Mouse (Mus musculus) ovary, adult 18-20 months (tissue): ENCODE measurements around the gene Mlxipl.
A peak's percentile ranks its signal among the peaks of the same experiment; 100 is the strongest.

Source experiments
- DNase-seq: peaks from one replicate; pipeline ENCODE4 v3.0.0; 2022; ENCODE audit warnings: low spot score, mixed read lengths

Mlxipl gene

DNA sequence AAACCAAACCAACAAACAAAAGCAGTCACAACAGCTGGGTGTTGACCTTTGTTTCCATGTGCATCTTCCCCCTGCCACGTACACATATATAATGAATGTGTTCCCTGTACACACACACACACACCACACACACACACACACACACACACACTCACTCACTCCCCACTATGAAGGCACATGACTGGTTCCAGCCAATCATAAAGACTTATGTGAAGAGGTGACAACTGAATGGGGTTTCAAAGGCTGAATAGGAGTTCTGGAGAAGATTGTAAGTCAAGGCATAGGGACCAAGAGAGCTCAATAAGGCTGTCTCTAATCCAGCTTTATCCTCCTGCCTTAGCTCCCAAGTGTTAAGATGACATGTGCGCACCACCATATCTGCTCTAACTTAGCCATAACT is 10.1 kb upstream of the Mlxipl start:
- no peak for DNase-seq

DNA sequence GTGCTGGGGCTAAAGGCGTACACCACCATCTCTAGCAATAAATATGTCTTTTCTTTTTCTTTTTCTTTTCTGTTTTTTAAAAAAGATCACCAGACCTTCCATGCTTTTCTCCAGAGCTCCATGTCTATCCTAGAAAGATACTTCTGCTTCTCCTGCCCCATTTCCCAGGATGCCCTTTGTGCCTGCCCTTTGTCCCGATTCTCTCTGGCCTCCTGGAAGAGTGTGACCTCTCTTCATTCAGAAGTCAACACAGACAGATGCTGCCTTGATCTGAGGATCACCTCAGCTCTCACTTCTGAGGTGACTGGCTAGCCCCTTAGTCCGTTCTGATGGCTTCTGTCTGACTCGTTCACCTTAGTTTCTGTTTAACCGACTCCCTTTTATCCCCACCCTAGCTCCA is 9.2 kb upstream of the Mlxipl start:
- no peak for DNase-seq

DNA sequence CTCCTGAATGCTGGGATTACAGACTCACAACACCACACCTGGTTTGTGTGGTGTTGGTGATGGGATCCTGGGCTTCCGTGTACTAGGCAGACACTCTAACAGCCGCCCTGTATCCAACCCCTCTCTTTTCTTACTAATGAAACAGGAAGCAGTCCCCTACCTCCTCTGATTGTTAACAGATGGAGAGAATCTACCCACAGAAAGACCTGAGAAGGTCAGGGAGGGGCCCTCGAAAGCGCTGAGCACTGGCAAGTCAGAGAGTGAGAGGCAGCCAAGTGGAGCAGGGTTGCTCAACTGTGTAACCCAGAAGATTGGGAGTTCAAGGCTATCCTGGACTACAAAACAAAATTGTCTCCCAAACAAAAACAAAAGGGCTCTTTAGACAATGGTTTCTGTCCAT is 2.8 kb upstream of the Mlxipl start:
- DNase-seq = no peak

DNA sequence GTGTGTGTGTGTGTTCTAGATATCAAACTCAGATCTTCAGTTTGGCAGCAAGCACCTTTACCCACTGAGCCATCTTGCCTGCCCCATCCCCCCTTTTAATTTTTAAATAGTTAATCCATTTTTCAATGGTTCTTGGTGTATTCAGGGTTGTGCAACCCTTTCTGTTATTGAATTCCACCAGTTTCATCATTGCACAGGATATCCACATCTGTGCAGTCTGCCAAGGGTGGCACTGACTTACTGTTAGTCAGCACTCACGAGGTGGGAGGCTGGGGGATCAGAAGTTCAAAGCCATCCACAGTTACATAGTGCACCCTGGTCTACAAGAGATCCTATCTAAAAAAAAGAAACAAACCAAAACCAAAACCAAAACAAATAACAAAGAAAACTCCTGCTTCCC is 11.3 kb downstream of the Mlxipl start:
- DNase-seq = no peak

DNA sequence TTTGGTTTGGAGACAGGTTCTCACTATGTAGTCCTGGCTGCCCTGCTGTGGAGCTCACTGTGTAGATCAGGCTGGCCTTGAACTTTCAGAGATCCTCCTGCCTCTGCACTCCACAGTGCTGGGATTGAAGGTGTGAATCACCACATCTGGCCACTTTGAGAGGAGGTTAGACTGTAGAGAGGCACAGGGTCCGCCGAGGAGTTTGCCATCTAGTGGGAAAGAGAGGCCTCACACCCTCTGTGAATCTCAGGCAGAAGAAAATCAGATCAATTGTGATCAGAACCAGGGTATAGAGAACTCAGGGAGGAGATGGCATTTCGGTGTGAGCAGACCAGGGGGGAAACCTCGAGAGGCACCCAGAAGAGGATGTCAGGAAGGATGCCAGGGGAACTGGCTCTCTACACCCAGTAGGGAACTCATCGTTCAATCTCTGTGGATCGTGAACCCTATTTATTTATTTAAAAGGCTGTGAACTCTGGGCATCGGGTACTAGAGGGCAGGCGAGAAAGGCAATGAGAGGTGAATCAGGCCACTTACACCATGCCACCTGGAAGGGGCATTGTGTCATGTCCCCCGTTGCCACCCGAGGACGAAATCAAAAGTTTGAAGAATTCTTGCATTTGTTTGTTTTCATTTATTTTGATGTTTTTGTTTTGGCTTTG is 14.4 kb downstream of the Mlxipl start:
- no peak for DNase-seq

DNA sequence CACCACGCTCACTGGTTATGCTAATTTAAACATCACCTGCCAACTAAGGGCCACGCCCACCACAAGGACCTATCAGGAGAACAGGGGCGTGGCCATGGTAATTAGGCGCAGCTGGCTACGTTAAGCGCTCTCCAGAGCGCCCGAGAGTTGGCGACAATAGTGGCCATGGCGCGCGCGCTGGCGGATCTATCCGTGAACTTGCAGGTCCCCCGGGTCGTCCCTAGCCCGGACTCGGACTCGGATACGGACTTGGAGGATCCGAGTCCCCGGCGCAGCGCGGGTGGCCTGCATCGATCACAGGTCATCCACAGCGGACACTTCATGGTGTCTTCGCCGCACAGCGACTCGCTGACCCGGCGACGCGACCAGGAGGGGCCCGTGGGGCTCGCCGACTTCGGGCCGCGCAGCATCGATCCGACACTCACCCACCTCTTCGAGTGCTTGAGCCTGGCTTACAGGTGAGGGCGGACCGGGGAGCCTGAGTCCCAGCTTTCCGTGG is 17.1 kb downstream of the Mlxipl start:
- peak; percentile 81 for DNase-seq

DNA sequence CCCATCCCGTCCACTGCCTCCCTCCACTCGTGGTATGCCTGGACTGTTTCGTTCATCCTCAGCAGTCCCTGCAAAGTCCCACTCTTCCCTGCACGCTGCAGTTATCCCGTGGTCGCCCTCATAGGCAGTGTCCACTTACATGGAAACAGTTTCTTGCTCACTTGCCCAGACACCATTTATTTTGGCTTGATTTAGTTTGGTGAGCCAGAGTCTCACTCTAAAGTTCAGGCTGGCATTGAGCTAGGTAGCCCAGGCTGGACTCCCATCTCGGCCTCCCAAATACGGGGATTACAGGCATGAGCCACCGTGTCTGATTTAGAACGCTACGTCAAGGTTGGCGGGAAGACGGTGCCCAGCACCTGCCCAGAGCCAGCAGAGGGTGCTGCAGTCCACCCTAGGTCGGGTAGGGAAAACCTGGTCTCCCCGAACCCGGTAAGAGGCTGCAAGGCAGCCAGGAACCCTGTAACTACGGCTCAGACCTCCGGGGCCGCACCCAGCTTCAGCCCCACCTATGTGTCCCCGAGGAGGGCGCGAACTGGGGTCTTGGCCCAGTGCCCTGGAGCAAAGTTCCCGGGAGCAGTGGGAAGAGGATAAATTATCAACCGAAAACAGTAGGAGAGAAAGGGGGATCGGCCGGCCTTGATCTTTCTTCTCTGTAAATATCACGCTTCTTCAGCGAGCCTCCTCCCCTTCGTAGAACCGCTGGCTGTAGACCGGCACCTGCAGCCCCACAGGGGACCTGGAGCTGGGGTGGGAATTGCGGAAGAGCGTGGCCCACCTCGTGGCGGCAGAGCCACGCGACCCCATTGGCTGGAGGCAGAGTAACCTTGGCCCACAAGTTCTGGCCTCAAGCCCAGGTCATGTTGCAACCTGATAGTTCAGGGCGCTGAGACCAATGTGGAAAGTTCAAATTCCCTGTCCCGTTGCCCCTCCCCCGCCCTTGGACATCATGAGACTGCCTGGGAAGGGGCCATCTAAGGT is 18.1 kb downstream of the Mlxipl start:
- peak; percentile 46 for DNase-seq

DNA sequence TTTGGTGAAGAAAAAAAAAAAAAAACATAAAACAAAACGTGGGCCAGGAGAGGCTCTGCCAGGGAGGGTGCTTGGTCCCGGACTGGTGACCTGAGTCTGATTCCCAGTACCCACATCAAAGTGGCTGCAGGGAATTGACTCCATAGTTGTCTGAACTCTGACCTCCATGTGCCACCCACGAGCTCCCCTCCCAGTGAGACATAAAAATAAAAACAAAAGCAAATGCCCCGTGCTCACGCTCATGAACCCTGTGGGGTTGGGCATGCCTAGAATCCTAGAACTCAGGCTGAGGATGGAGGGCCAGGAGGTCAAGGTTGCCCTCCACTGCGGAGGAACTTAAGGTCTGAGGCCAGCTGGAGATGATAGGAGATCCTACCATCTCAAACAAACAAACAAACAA is 19.3 kb downstream of the Mlxipl start:
- no peak for DNase-seq

DNA sequence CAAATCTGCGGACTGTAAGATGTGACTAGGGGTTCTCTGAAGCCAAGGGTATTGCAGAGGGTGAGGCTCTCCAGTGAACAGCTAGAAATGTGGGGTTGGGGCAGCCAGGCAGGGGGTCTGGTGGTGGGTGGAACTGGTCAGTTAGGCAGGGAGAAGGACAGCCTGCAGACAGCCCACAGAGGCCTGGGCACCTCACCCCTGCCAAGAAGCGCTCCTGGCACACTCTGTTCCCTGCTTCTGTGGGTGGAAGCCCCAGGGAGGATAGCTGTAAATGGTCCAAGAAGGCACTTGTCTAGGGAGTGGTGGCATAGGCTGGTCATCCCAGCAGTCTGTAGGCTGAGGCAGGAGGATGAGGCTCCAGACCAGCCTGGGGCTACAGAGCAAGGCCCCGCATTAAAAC is 19.7 kb downstream of the Mlxipl start:
- no peak for DNase-seq

DNA sequence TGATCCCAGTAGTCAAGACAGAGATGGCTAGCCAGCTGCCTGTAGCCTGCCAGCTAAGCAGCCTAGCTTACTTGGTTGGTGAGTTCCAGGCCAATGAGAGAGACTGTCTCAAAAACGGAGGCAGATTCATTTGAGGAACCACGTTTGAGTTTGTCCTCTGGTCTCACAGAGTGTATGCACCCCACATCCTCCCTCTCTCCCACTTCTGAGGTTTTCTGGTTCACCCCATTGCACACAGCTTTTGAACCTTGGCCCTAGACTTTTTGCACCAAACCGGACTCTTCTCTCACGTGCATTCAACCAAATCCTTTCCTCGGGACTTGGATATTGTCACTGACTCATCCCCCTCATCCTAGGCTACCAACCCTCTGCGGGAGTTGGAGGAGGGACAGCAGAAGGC is 20.3 kb downstream of the Mlxipl start:
- no peak for DNase-seq

DNA sequence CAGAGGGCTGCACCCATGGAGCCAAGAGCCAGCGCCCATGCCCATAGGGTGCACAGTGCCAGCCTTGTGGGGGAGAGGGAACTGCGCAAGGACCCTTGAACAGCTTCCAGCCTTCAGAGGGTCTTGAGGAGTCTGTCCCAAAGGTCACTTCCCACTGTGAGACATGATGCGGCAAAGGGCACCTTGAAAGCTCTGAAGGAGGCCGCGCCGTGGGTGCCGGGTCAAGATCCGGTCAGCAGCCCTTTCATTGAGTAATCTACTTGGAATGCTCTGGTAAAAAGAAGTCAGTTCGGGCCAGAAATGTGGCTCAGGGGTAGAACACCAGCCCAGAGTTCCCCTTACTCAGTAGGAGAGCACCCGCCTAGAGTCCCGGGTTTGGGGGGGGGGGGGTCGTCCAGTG is 24.1 kb downstream of the Mlxipl start:
- DNase-seq = no peak

DNA sequence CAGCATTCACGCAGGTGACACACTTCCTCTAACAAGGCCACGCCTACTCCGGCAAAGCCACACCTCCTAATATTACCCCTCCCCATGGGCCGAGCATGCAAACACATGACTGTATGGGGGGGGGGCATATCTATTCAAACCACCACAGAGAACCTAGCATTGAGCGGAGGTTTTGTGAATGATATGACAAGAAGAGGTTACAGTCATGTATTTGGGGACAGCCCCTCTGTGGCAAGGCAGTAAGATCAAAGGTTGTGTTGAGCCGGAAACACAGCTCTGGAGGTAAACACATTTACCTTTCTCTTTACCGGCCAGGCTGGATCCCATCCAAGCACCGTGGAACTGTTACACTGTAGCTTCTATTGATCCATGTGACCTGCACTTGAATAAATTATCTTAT is 25.6 kb downstream of the Mlxipl start:
- DNase-seq = no peak

DNA sequence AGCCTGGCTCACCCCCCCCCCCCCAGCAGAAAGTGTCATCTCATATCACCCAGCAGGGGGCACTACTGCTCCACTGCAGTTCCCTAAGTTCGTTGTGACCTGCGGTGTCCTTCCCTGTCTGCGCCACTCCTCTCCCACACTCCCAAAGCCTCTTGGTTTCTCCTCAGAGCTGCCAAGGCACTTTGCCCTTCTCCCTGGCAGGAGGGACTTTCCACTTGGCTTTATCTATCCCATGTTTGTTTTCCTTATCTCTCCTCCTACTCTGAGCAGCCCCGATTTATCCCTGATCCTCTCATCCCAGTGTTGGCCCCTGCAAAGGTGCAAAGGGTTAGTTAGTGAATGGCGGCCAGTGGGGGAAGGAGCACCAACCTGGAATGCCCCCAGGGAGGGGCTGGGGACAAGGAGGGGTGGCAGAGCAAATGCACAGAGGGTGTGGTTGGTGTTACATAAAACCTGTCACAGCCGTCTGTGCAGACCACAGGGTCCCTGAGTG is 28.9 kb downstream of the Mlxipl start:
- DNase-seq = peak; percentile 81

DNA sequence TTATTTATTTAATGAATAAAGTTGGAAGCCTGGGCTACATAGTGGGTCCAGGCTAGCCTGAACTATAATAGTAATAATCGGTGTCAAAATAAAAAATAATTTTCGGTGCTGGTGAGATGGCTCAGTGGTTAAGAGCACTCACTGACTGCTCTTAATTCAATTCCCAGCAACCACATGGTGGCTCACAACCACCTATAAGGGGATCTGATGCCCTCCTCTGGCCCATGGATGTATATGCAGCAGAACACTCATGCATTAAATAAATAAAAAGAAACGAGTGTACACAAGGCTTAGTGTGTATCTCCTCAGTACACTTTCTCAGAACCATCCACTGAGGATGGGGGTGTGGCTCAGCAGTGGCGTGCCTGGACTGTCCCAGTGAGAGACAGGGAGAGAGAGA is 31.1 kb downstream of the Mlxipl start:
- no peak for DNase-seq

DNA sequence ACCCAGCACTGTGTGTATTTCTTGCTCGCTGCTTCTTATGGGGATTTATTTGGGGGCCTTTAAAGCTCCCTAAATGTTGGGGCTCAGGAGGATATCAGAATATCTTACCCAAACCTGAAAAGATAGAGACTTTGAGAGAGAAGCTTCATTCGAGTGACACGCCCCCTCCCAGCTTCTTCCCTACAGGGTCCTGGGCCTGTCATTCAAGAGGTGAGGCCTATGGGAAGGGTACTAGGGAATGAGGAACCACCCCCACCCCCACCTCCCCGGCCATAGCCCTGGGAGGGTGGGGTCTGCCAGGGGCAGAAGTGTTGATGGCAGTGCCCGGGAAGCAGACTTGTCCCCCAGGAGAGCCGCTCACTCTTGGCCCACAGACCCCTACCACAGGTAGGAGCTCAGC is 36.4 kb downstream of the Mlxipl start:
- no peak for DNase-seq

DNA sequence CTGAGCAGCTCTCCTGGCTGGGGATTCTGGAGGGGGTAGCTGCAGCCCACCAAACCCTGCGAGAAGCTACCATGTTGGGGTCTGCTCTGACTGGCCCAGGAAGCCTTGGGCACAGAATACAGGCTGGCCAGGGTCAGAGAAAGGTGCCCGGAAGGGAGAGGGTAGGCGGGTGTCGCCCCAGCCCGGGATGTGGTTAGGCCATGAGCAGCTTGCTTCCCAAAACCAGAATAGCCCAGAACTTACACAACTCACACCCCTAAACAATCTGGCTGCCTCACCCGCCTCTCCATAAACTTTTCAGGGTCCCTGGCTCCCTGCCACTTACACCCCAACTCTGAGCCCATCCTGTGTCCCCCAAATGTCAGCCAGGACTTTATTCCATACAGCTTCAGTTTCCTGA is 38.0 kb downstream of the Mlxipl start:
- DNase-seq = no peak

DNA sequence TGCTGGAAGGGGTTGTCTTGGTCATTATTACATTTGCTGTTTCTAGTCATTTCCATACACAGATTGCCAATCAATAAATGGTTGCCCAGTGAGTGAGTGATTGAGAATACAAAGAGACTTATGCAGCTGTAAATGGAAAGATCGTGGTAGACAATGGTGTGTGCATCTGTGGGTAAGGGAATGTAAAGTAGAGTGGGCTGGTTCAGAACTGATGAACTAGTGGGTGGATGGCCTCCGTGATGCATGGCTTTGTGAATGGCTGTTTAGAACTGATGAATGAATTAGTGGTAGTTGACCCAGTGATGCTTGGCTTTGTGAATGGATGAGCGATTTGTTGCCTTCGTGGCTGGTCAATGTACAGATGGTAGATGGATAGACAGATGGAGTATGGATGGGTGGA is 40.1 kb downstream of the Mlxipl start:
- no peak for DNase-seq

DNA sequence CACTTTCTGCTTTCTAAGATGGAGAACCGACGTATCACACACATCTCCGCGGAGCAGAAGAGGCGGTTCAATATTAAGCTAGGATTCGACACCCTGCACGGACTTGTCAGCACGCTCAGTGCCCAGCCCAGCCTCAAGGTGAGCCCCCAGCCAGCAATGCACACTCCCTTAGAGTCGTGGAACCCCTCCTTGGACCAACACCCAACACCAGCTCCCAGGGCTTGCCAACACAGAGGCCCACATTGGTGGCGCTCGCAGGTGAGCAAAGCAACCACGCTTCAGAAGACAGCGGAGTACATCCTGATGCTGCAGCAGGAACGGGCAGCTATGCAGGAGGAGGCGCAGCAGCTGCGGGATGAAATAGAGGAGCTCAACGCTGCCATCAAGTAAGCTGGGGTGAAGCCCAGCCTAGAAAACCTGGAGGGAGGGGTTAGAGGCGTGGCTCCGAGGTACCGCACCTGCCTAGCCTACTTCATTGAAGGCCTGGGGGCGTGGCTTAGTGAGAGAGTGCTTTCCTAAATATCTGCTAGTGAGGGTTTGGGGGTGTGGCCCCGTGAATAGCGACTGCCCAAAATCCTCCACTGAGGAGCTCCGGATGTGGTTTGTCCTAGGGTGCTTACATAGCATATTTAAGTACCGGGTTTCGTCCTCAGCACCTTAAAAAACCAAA is 44.2 kb downstream of the Mlxipl start:
- no peak for DNase-seq

DNA sequence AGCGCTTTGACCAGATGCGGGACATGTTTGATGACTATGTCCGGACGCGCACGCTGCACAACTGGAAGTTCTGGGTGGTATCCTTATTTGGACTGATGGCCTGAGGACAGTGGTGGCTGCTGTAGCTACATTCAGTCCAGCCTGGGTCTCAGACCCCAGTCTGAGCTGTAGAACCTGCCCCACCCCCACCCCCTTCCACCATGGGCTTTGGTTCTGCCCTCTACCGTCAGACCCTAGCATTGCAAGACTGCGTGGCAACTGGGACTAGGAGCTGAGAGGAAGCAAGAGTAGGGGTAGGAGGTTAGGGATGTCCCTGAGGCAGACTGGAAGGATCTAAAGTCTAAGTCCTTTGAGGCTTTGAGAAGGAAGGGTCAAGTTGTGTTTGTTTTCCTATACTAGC is 44.8 kb downstream of the Mlxipl start:
- no peak for DNase-seq

DNA sequence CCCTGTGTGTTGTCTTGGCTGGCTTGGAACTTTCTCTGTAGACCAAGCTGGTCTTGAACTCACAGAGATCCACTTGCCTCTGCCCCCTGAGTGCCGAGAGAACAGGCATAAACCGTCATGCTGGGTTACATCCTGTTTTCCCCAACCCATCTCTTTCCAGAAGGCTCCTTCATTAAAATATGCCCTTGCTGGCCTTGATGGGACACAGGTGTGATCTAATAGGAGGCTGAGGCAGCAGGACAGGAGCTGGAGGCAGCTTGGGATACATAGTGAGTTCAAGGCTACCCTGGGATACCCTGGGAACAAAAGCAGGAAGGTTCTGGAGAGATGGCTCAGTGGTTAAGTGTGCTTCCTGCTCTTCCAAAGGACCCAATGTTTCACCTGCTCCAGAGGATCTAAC is 50.2 kb downstream of the Mlxipl start:
- DNase-seq = no peak

DNA sequence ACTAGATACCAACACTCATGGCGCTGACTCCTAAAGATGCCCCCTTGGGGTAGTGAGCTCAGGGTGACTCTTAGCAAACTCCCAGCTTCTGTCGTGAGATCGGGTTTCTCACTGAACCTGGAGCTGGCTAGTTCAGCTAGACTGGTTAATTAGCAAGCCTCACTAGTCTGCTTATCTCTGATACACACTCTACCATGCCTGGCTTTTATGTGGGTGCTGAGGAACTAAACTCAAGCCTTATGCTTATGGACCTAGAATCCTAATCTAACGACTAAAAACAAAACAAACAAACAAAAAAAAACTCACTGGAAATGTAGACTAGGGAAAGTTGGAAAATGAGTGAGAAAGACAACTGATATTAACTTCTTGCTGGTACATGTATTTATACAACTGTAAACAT is 54.8 kb downstream of the Mlxipl start:
- no peak for DNase-seq

DNA sequence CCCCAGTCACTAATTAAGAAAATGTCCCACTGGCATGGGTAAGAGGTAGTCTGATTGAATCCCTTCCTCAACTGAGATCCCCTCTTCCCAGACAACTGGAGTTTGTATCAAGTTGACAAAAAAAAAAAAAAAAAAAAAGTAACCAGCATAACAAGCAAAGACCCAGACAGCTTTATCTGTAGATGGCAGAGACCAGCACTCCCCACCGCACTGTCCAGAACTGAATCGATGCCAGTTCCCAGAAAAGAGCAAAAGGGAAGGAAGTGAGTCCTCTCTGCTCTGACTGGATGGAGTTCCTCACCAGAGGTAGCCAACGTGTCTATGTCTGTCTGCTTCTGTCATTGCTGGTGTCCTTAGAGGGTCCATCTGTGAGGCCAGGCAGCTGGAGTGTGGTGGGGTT is 55.8 kb downstream of the Mlxipl start:
- DNase-seq = no peak

DNA sequence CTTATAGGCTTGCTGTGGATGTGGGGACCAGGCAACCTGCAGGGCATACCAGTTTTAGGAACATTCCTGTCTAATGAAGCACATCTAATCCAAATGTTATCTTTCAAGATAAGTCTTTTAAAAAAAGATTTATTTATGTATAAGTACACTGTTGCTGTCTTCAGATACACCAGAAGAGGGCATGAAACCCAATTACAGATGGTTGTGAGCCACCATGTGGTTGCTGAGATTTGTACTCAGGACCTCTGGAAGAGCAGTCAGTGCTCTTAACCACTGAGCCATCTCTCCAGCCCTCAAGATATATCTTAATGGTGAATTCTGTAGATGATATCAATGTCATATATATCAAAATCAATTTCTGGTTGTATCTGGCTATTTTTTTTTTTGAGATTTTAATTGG is 56.3 kb downstream of the Mlxipl start:
- no peak for DNase-seq
